Mouse (Mus musculus): ENCODE data around the gene Dhx8.
A peak's percentile ranks its signal among the peaks of the same experiment; 100 is the strongest.

Gene Dhx8

DNA sequence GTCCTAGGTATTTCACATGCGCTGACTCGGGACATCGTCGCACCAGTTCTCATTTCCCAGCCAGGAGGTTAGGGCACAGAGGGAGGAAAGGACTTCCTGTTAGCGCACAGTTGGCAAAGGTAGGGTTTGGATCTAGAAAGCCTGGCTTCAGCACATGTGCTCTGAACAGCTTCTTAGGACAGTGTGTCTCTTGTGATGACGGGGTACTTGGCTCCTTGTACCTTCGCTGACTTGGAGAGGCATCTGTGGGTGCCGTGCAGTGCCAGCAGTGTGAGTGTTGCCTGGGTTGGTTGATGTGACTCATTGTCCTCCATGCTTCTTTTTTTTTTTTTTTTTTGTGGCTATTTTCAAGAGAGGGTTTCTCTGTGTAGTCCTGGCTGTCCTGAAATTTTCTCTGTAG, 23.9 kb downstream of the Dhx8 start:
- no peak for DNase-seq

DNA sequence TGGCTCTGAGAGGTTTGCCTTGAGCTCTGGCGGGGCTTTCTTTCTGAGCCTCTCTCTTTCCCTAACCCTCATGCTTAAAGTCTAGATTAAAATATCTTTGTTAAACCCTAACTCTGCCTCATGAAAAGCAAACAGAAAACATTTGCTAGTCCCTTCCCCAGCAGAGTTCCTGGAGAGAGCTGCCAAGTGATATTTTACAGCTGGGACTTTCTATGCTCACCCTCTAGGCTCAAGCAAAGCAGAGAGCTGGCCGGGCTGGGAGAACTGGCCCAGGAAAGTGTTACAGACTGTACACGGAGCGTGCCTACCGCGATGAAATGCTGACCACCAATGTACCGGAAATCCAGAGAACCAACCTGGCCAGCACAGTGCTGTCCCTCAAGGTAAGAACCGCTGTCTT, 24.6 kb downstream of the Dhx8 start:
- DNase-seq: no peak

DNA sequence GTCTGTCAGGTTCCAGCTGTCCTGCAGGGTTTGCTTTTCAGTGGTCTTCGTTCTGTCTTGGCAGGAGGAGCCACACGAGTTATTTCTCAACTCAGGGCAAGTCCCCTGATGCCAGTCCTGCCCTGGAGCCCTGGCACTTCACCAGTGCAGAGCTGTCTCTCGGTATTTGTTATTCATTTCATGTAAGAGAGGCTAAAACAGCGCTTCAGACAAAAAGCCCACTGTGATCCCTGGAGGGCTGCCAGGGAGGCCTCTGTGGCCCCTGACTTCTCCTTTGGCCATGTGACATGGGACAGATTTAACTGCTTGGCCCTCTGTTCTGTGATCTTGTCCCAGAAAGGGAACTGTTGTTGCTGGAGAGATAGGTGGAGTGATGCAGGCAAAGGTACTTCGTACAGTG, 25.7 kb downstream of the Dhx8 start:
- no peak for DNase-seq

DNA sequence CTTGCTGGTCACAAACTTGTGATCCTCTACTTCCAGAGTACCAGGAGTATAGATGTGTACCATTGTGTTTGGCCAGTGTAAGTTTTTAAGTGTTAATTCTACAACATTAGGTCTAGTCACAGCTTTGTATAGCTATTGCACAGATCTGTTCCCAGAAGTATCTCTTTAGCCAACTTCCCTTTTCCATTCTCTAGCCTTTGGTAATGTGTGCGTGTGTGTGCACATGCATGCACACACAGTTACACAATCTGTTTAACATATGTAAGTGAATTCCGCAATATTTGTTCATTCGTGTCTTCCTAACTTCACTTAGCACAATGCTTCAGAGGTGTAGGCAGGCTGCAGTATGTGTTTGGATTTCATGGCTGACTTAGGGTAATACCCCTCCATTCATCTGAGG, 26.8 kb downstream of the Dhx8 start:
- DNase-seq: no peak

DNA sequence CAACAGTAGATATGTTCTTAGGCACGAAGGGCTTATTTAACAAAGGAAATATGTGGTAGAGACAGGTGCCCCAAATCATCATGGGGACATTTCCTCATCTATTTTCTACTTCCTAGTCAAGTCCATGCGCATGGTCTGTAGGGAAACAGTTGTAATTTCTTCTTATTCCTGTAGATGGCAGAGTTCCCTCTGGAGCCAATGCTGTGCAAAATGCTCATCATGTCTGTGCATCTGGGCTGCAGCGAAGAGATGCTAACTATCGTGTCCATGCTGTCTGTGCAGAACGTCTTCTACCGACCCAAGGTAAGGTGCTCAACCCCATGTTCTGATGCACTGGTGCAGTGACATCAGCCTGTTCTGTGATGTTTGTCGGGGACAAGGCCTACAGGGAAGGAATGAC, 31.0 kb downstream of the Dhx8 start:
- DNase-seq: no peak

DNA sequence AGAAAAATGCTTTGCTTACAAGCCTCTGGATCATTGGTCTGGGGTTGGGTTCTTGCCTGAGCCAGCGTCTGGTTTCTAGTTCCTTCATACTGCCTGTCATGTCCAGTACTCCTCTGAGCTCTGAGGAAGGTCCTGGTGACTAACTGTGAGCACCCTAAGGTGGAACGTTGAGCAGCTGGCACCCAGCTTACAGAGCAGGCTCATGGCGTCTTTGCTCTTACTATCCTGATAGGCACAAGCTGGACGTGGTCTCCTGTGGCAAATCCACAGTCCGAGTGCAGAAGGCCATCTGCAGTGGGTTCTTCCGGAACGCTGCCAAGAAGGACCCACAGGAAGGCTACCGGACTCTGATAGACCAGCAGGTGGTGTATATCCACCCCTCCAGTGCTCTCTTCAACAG, 31.8 kb downstream of the Dhx8 start:
- DNase-seq: no peak

DNA sequence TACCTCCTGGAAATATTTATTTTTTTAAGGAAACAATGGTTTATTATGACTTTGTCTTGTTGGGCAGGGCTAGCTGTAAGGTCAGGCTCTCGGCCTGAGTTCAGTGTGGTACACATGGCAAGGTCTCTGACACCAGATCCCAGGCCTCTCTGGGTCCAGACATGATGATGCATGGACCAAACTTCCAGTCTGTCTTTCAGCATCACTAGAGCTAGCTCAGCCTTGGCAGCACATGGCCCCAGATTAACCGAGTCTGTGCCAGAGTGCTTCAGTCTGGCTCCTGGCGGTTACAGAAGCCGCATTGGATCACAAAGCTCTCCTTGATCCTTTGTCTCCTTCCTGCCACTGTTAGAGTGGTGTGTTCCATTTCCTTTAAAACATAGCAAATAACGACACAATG, 34.6 kb downstream of the Dhx8 start:
- no peak for DNase-seq

DNA sequence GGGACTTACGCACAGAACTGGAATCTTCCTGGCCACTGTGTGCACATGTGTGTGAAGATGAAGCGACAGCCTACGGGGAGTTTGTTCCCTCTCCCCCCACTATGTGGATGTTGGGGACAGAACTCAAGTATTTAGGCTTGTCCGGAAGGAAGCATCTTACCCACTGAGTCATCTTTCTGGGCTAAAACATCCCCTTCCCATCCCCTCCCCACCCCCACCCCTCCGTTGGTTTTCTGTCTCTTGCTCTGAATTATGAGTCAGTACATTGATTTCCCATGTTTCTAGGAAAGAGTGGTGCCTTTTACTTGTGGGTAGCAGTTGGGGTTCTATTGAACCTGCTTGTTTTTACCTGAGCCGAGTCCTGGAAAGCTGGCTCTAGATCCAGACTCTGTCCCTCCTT, 36.0 kb downstream of the Dhx8 start:
- no peak for DNase-seq

DNA sequence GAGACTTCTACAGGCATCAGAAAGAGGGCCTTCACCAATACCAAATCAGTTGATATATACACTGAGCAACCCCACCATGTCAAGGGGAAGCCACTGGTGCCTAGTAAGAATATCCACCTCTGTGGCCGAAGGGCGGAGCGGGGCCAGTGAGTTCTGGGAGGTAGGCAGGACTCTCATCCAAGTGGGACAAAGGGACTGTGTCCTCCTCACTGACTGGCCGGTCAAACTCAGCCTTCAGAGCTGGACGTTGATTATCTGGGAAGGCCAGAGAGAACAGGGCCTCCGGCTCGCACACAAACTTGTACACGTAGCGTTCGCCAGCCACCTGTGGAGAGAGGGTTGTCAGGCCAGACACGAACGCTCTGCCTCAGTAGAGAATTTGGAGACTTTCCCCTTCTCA, 37.5 kb downstream of the Dhx8 start:
- DNase-seq: no peak

DNA sequence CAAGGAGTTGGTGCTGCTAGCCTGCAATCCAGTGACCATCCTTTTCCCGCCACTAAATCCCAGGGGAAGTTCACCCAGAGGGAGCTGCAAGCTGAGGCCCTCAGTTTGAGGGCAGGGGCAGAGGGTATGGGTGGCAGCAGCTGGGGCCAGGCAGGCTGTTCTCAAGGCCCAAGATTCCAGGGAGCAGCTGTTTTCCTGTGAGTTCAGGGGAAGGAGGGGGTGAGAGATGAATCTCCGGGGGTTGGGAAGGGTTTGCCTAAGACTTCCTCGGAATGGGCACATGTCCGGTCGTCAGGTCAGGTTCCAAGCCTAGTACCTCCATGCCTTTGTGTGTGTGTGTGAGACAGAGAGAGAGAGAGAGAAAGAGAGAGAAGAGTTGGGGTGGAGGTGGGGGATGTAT, 39.3 kb downstream of the Dhx8 start:
- no peak for DNase-seq

DNA sequence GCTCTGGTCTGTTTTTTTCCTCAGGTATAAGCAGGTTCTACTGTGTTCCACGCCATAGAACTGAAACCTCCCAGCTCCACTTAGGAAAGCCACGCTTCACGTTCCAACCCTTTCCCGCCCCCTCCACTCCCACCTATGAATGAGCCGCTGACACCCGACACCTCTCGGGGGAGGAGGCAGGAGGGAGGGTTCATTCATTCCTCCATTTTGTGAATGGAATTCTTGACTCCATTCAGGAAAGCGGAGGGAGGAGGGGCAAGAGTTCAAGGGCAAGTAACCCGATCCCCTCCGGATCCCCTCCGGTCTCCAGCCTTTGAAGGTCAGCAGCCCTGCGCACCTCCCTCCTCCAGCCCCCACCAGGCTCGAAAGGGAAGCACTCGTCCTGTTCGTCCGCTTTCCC, 39.7 kb downstream of the Dhx8 start:
- DNase-seq: no peak

DNA sequence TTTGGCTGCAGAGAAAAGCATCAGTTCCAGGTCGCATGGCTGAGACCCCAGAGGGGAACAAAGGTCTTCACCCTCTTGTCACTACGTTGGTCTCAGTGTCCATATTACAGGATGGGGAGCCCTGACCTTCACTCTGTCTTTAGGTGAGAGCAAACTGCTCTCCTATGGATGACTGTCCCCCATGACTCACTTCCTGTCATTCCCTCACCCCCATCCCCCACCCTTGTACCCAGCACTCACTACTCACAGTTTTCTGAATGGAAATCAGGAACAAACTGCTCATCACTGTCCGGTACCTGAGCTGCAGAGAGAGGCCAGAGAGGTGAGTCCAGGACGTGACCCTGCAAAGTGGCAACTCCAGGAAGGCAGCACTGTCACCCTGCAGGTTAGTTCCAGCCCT, 44.1 kb downstream of the Dhx8 start:
- no peak for DNase-seq

DNA sequence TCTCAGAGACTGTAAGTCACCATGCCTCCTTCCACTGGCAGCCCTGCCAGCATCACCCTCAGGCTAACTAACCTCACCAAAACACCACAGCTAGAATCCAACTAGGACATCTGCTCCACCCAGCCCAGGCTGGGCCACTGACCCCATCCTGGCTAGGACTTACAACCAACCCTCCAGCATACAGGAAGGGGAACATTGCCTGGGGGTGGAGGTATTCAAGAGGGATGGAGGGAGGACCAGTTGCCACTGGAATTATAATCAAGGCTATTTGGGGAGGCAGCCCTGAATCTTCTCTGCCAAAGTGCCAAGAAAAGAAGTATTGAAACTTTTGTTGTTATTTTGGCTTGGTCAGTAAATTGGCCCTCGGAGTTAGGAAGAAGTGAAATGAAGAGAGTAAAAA, 50.4 kb downstream of the Dhx8 start:
- no peak for DNase-seq

DNA sequence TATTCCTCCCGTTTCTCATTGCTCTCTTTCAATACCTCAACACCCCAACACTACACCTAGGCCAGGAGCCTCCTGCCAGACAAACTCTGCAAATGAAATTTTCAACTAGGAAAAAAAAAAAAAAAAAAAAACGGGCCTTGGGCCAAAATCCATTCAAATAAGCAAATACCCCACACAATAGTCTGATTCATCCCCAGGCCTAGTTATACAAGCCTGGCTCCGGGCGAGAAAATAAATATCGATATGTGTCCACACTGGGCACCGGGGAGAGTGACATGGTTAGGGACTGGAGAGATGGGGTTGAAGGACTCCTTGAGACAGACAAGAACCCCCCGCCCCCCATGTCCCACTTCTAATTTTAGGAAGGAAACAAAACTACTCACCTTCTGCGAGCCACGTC, 50.9 kb downstream of the Dhx8 start:
- DNase-seq: no peak

DNA sequence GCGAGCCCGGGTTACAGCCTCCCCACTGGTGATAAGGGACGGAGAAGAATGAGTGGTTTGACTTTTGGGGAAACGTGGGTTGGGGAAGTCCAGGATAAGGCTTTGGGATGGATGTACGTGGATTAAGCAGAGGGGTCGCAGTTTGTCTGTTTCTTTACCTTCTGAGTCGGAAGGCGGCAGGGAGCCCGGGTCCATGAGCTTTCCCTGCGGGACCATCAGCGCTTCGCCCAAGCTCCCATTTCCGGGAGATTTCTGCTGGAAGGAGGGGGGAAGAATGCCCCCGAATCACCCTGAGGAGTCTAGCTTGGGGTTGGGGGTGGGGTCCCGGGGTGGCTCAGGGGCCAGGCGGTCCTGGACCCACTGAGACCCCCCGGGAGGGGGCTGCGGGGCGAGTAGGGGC, 51.4 kb downstream of the Dhx8 start:
- DNase-seq: no peak

DNA sequence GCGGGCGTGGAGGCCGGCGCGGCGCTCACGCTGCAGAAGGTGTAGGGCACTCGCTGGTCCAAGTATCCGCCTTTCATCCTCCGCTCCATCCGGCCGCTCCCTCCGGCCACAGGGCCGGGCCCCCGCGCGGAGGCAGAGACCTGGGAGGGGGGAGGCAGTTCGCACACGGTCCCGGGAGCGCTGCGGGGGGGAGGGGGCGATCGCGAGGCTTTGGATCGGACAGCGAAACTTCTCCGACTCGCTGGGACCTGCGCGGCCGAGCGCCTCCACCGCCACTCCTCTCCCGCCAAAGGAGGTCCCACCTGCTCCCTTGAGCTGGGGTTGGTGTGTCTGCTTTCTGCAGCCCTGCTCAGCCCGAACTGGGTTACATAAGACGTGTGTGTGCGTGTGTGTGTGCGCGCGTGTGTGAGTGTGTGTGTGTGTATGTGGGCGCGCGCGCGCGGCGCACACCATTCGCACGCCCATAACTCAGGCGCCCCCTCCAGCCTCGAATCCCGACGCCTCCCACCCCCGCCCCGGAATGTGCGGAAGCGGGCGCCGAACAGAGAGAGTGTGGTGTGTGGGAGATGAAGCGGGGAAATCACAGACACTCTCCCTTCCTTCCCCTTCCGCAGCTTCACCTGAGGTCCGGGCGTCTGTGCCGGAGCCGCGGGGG, 51.9 kb downstream of the Dhx8 start:
- DNase-seq: no peak

DNA sequence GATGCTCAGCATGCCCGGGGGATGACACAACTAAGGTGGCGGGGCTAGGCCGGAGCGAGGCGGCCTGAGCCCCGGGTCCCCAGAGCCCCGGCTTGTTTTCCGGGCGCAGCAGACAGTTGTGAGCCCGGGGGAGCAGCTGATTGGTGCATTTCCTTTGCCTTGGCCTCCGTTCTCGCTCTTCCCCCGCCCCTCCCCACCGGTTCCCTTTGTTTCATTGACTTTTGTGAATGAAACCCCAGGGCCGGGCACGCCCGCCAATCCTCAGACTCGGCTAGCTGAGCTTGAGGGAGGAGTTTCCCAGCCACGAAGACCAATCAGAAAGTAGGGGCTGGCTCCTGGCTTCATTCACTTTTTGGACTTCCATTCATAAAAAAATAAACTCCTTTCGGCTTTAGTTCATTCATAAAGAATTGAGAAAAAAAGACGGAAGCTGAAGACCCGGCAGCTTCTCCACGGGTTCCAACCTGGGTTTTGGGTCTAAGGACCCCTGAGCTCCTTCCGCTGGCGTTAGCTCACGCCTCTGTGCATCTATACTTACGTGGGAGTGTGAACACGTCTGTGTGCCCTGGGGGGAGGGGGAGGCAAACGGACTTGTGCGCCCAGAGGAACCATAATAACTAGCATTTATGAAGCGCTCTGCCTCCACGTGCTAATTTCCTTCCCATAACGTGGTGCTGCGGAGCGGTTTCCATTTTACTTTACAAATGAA, 52.6 kb downstream of the Dhx8 start, which contains the start of gene Etv4:
Gene Etv4, minus strand, starts transcription at position 229 of the 709 bp plus-strand sequence.
- DNase-seq: peak; percentile 85 to 91

DNA sequence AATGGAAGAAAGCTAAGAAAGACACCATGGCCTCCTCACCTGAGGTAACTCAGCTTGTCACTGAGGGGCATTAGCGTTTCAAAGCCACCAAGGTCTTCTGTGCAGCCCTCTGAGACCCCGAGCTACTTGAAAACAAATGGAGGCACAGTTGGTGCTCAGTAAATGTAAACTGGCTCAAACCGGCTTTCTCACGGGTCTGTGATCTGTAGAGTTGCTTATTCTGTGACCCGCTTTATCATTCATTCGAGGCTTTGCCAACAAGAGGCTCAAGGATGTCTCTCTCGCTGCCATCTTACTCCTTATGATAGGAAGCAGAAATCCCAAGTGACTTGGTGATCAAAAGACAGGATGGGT, 53.1 kb downstream of the Dhx8 start:
- no peak for DNase-seq

DNA sequence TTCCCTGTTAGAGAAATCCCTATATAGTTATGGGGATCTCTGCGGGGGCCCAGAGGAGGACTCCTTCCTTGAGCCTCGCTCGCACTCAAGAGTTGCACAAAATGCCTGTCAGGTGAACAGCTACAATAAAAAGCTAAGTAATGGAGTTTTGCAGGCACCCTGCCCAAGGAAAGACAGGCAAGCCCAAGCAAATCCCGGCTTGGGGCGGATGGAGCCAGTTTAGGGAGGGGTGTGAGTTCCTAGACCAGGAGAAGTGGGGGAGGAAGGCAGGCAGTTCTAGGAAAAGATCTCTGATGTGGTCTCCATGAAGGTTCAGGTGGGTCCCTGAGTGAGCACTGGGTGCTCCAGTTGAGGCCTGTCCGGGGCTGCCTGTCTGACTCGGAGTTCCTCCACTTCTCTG, 53.9 kb downstream of the Dhx8 start:
- no peak for DNase-seq

DNA sequence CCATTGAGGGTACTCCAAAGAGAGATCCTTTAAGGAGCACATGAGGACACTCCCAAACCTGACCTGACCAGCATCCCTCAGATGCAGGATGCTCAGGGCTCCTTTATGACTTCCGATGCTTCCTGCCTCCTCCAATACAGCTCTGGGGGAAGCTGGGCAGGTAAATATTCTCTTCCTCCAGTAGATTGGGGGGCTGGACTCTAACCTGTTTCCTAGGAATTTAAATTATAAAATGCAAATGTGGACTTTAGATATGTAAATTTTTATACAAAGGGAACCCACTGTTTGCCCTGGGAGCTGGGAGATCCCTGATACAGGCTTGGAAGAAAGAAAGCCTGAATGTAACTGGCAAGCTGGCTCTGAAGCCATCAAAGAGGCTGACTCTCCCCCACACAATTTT, 54.7 kb downstream of the Dhx8 start:
- DNase-seq: no peak

DNA sequence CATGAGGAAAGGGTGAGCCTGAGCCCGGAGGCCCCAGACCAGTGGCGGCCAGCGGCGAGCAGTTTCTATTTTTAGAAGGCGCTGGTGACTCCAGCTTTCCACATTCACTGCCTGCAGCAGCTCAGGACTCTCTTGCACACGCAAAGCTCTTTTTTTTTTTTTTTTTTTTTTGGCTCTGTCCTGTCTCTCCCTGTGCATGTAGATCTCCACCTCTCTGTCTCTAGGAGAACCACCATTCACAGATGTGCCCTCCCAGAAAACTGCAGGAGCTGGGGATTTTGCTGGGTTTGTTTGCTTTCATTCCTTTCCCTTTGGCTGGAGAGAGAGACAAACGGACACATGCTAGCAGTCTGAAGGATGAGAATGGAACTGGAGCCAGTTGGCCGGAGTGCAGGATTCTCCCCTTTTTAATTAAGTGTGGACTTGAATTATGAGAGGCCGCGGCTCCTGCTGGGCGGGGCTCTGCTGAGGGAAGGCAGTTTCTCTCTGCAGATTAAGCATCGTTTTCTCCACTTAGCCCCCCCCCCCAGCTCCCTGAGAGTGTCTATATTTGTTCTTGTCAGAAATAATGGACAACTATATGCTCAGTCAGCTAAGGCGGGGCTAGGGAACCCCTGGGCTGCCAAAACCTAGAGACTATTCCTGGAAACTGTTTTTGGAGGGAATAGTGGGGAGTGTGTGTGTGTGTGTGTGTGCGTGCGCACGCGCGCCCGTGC, 58.2 kb downstream of the Dhx8 start:
- DNase-seq: no peak

DNA sequence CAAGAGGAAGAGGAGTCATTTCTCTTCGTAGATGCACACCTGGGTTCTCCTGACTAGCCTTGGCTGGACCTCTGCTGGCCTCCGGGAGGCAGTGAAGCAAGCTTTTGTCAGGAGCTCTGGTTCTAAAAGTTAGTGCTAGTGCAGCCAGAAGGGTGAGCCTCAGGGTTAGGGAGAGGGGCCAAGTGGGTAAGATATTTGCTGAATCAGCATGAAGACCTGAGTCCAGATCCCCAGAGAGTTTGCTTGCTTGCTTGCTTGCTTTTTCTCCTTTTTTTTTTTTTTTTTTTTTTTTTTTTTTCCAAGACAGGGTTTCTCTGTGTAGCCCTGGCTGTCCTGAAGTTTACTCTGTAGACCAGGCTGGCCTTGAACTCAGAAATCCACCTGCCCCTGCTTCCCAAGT, 64.6 kb downstream of the Dhx8 start:
- DNase-seq: no peak

DNA sequence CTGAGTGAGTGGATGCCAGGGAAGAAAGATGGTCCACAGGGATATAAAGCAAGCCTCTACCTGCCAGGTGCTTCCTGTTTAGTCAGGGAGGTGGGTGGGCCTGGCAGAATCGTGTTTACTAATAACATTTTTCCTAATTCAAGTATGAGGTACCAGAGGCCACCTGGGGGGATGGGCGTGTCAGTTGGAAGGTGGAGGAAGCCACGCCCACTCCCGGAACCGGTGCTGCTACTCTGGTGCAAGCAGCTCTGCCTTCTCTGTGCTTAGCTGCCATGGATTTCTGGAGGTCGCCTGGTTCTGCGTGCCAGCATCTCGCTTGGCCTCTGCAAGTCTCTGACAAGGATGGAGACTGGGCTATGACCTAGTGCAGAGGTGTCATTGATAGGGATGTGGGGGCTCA, 65.4 kb downstream of the Dhx8 start:
- no peak for DNase-seq

DNA sequence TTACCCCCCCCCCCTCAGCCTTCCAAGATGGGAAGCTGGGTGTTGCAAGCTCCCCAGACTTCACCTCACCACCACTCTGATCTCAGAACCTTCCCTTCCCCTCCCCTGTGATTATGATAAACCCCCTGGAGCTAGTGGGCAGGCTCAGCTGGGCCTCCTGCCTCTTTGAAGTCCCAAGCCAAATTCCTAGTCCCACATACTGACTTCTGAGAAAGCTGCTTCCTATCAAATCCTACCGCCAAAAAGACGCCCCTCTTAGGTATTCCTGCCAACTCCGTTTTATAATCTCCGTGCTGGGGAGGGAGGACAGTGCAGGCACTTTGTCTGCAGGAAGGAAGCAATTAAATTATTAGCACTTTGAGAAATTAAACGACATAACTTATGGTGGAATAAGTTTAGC, 68.7 kb downstream of the Dhx8 start:
- DNase-seq: no peak

All from thymus, adult 18-20 months (tissue).